Comparison of ENCODE assay signal across 15 mouse cellular contexts in genomic region chr16:17753686-17754085, GRCm38 (mm10). TPM values are rescaled to one million over a fixed set of nuclear protein-coding genes. Genes with fewer than 3 reads are reported as not detected.
DNase-seq lines count a peak whose midpoint lies in the region; ATAC-seq and TF ChIP-seq lines count a peak whose summit lies in the region.
"Had no signal": no experiment of that assay in that cellular context is flagged by ENCODE, and none has a peak within 500 bp of the region (broad histone marks: within the 10 kb centered on the region; RNA-seq: fewer than 3 reads in every experiment).

No protein-coding gene starts in this region.

- no peaks in the 10 kb centered on the region for H3K36me3 ChIP-seq in midbrain, embryonic 11.5 days (ENCODE audit: control insufficient read depth, insufficient read depth, low read length)
- H3K36me3 ChIP-seq in midbrain, postnatal 0 days (ENCODE audit: insufficient read depth, low read length): no peaks in the 10 kb centered on the region
- H3K36me3 ChIP-seq in embryonic facial prominence, embryonic 14.5 days (ENCODE audit: control insufficient read depth, insufficient read depth, low read length): no peaks in the 10 kb centered on the region
- no peaks in the 10 kb centered on the region for H3K36me3 ChIP-seq in limb, embryonic 15.5 days

- ATAC-seq in midbrain, embryonic 11.5 days (ENCODE audit: low FRiP score): no peak
- ATAC-seq in midbrain, postnatal 0 days (ENCODE audit: low FRiP score): no peak
- no peak for ATAC-seq in embryonic facial prominence, embryonic 14.5 days (ENCODE audit: low read depth)
- no peak for ATAC-seq in limb, embryonic 15.5 days (ENCODE audit: insufficient number of reproducible peaks, low FRiP score, low TSS enrichment, low read depth)
- ATAC-seq in activated CD4-positive, CD25-positive, alpha-beta regulatory T cell, adult 4 months: no peak
- no peak for ATAC-seq in cerebellum, adult (ENCODE audit: insufficient number of reproducible peaks, low FRiP score, low TSS enrichment)
- ATAC-seq: CD4-positive, CD25-positive, alpha-beta regulatory T cell, adult 4 months; forebrain, embryonic 13.5 days; Patski had no signal

- no peaks in the 10 kb centered on the region for H3K9me3 ChIP-seq in midbrain, embryonic 11.5 days (ENCODE audit: control insufficient read depth, low read length)
- H3K9me3 ChIP-seq in midbrain, postnatal 0 days (ENCODE audit: low read length): no peaks in the 10 kb centered on the region
- H3K9me3 ChIP-seq in embryonic facial prominence, embryonic 14.5 days (ENCODE audit: control insufficient read depth, low read length): no peaks in the 10 kb centered on the region
- no peaks in the 10 kb centered on the region for H3K9me3 ChIP-seq in limb, embryonic 15.5 days
- H3K9me3 ChIP-seq: forebrain, embryonic 13.5 days had no signal

- intact Hi-C loops in heart, postnatal 14 days (cut with DNase I): no loop called here

- no peak overlapping the region for H3K4me3 ChIP-seq in midbrain, embryonic 11.5 days (ENCODE audit: low read depth, low read length)
- no peak overlapping the region for H3K4me3 ChIP-seq in midbrain, postnatal 0 days (ENCODE audit: low read depth, low read length)
- no peak overlapping the region for H3K4me3 ChIP-seq in embryonic facial prominence, embryonic 14.5 days (ENCODE audit: low read depth, low read length)
- H3K4me3 ChIP-seq in limb, embryonic 15.5 days: no peak overlapping the region
- H3K4me3 ChIP-seq: forebrain, embryonic 13.5 days had no signal

- DNase-seq in heart, adult 18-20 months: peak; percentile 54 to 70
- no peak for DNase-seq in heart, postnatal 14 days
- peak; percentile 45 for DNase-seq in midbrain, embryonic 11.5 days (ENCODE audit: low spot score, missing footprints)
- no peak for DNase-seq in midbrain, postnatal 0 days (ENCODE audit: low spot score)
- no peak for DNase-seq in embryonic facial prominence, embryonic 14.5 days (ENCODE audit: low spot score)
- DNase-seq: cerebellum, postnatal 10 days; left cerebral cortex, postnatal 4 days had no signal

- H3K9ac ChIP-seq in midbrain, embryonic 11.5 days (ENCODE audit: low read length): no peak overlapping the region
- H3K9ac ChIP-seq in midbrain, postnatal 0 days (replicated peaks; ENCODE audit: low read length, poor library complexity, severe bottlenecking): no peak overlapping the region
- no peak overlapping the region for H3K9ac ChIP-seq in embryonic facial prominence, embryonic 14.5 days (ENCODE audit: low read depth, low read length)
- H3K9ac ChIP-seq in limb, embryonic 15.5 days: no peak overlapping the region
- H3K9ac ChIP-seq: forebrain, embryonic 13.5 days had no signal

- H3K4me2 ChIP-seq in midbrain, embryonic 11.5 days: no peak overlapping the region
- H3K4me2 ChIP-seq in midbrain, postnatal 0 days (ENCODE audit: low read depth, low read length, poor library complexity, severe bottlenecking): no peak overlapping the region
- no peak overlapping the region for H3K4me2 ChIP-seq in embryonic facial prominence, embryonic 14.5 days (ENCODE audit: low read depth, low read length)
- no peak overlapping the region for H3K4me2 ChIP-seq in limb, embryonic 15.5 days
- H3K4me2 ChIP-seq: forebrain, embryonic 13.5 days had no signal

- no peaks in the 10 kb centered on the region for H3K27me3 ChIP-seq in midbrain, embryonic 11.5 days (ENCODE audit: control insufficient read depth, insufficient read depth, low read length)
- H3K27me3 ChIP-seq in midbrain, postnatal 0 days (ENCODE audit: insufficient read depth, low read length): no peaks in the 10 kb centered on the region
- H3K27me3 ChIP-seq in embryonic facial prominence, embryonic 14.5 days (replicated peaks; ENCODE audit: control insufficient read depth, insufficient read depth, low read length): no peaks in the 10 kb centered on the region
- H3K27me3 ChIP-seq in limb, embryonic 15.5 days: no peaks in the 10 kb centered on the region
- H3K27me3 ChIP-seq: Patski had no signal

- 53% methylated on average over 1 of the region's 1 CpGs for WGBS in midbrain, embryonic 11.5 days
- WGBS in midbrain, postnatal 0 days: 46% methylated on average over 1 of the region's 1 CpGs
- WGBS in embryonic facial prominence, embryonic 14.5 days: 36% methylated on average over 1 of the region's 1 CpGs
- WGBS in limb, embryonic 15.5 days: 37% methylated on average over 1 of the region's 1 CpGs

- TF ChIP-seq CTCF in midbrain, postnatal 0 days (IDR thresholded peaks at IDR 0.05): no peak

- H3K27ac ChIP-seq in midbrain, embryonic 11.5 days (ENCODE audit: low read depth, low read length): no peak overlapping the region
- H3K27ac ChIP-seq in midbrain, postnatal 0 days (ENCODE audit: low read depth, low read length): no peak overlapping the region
- peak overlapping the region; percentile 56 for H3K27ac ChIP-seq in embryonic facial prominence, embryonic 14.5 days (replicated peaks; ENCODE audit: low read depth, low read length)
- H3K27ac ChIP-seq in limb, embryonic 15.5 days: peak overlapping the region; percentile 47; the same call in 1 of the 2 replicates
- H3K27ac ChIP-seq: forebrain, embryonic 13.5 days had no signal

- no peaks in the 10 kb centered on the region for H3K4me1 ChIP-seq in midbrain, embryonic 11.5 days (ENCODE audit: control insufficient read depth, insufficient read depth, low read length)
- peaks cover under 1% of the 10 kb centered on the region; the same call in 1 of the 2 replicates for H3K4me1 ChIP-seq in midbrain, postnatal 0 days (ENCODE audit: insufficient read depth, low read length)
- H3K4me1 ChIP-seq in embryonic facial prominence, embryonic 14.5 days (ENCODE audit: control insufficient read depth, insufficient read depth, low read length): 0 out of 2 replicates have a peak, but pooled peaks cover 1% of the 10 kb centered on the region
- peaks cover 4% of the 10 kb centered on the region; the same call in 1 of the 2 replicates for H3K4me1 ChIP-seq in limb, embryonic 15.5 days

RNA-seq across cellular contexts. Expression of gene Klhl22, which starts 5.7 kb away (rescaled TPM):
- 10 to 100 TPM; 18.2 to 24.2 TPM for total RNA-seq in heart, adult 18-20 months (2021)
- 10 to 100 TPM; 18.2 to 21.7 TPM for total RNA-seq in heart, postnatal 14 days (2021)
- 38.7 and 39.5 TPM in 2 replicates for polyA plus RNA-seq in midbrain, embryonic 11.5 days (2014; fragmentation: Nextera tagmentation; extraction: Ambion mirVana)
- total RNA-seq in midbrain, postnatal 0 days (2014; rRNA removed): 150 and 156 TPM in 2 replicates
- polyA plus RNA-seq in midbrain, postnatal 0 days (2015; fragmentation: Nextera tagmentation; extraction: Ambion mirVana): 79.3 and 82.6 TPM in 2 replicates
- polyA plus RNA-seq in embryonic facial prominence, embryonic 14.5 days (2014; fragmentation: Nextera tagmentation; extraction: Ambion mirVana): 77.1 and 90.9 TPM in 2 replicates
- 83.9 and 88.5 TPM in 2 replicates for polyA plus RNA-seq in limb, embryonic 15.5 days (2015; fragmentation: Nextera tagmentation; extraction: Ambion mirVana)
- 10 to 100 TPM; 11.8 to 16.3 TPM for polyA plus RNA-seq in activated CD4-positive, CD25-positive, alpha-beta regulatory T cell, adult 4 months (2017; shearing (Covaris generic))

RNA-seq across cellular contexts. Expression of gene Med15, which starts 21.0 kb away (rescaled TPM):
- 10 to 100 TPM; 21.0 to 25.0 TPM for total RNA-seq in heart, adult 18-20 months (2021)
- total RNA-seq in heart, postnatal 14 days (2021): 10 to 100 TPM; 31.6 to 32.4 TPM
- 28.9 and 29.4 TPM in 2 replicates for polyA plus RNA-seq in midbrain, embryonic 11.5 days (2014; fragmentation: Nextera tagmentation; extraction: Ambion mirVana)
- total RNA-seq in midbrain, postnatal 0 days (2014; rRNA removed): 58.3 and 60.7 TPM in 2 replicates
- polyA plus RNA-seq in midbrain, postnatal 0 days (2015; fragmentation: Nextera tagmentation; extraction: Ambion mirVana): 43.0 and 49.3 TPM in 2 replicates
- 35.2 and 36.1 TPM in 2 replicates for polyA plus RNA-seq in embryonic facial prominence, embryonic 14.5 days (2014; fragmentation: Nextera tagmentation; extraction: Ambion mirVana)
- polyA plus RNA-seq in limb, embryonic 15.5 days (2015; fragmentation: Nextera tagmentation; extraction: Ambion mirVana): 40.6 and 42.8 TPM in 2 replicates
- 10 to 100 TPM; 66.5 to 89.2 TPM for polyA plus RNA-seq in activated CD4-positive, CD25-positive, alpha-beta regulatory T cell, adult 4 months (2017; shearing (Covaris generic))

RNA-seq across cellular contexts. Expression of gene Scarf2, which starts 43.4 kb away (rescaled TPM):
- total RNA-seq in heart, adult 18-20 months (2021): 1 to 10 TPM; 4.8 TPM
- 10 to 100 TPM in 1 of 2 experiments, 1 to 10 TPM in 1; 9.8 to 10.2 TPM for total RNA-seq in heart, postnatal 14 days (2021)
- polyA plus RNA-seq in midbrain, embryonic 11.5 days (2014; fragmentation: Nextera tagmentation; extraction: Ambion mirVana): 3.8 and 4.4 TPM in 2 replicates
- total RNA-seq in midbrain, postnatal 0 days (2014; rRNA removed): 8.5 and 12.6 TPM in 2 replicates
- 2.1 and 2.4 TPM in 2 replicates for polyA plus RNA-seq in midbrain, postnatal 0 days (2015; fragmentation: Nextera tagmentation; extraction: Ambion mirVana)
- 34.5 and 35.8 TPM in 2 replicates for polyA plus RNA-seq in embryonic facial prominence, embryonic 14.5 days (2014; fragmentation: Nextera tagmentation; extraction: Ambion mirVana)
- polyA plus RNA-seq in limb, embryonic 15.5 days (2015; fragmentation: Nextera tagmentation; extraction: Ambion mirVana): 25.0 and 32.4 TPM in 2 replicates
- not detected for polyA plus RNA-seq in activated CD4-positive, CD25-positive, alpha-beta regulatory T cell, adult 4 months (2017; shearing (Covaris generic))
- total RNA-seq: hematopoietic stem cell, adult 5-6 weeks; megakaryocyte-erythroid progenitor cell, adult 5-6 weeks had no signal
- polyA plus RNA-seq: CD4-positive, CD25-positive, alpha-beta regulatory T cell, adult 4 months had no signal

Comparison
In these comparisons a context has a peak if more than half of its experiments do, and no peak if none do; other contexts are left out.
1. DNase-seq: peak in heart, adult 18-20 months (2 of 2) and midbrain, embryonic 11.5 days (single experiment); none in heart, postnatal 14 days (0 of 2), midbrain, postnatal 0 days (single experiment) and embryonic facial prominence, embryonic 14.5 days (single experiment).
2. H3K27ac ChIP-seq: peak in embryonic facial prominence, embryonic 14.5 days (single experiment) and limb, embryonic 15.5 days (single experiment); none in midbrain, embryonic 11.5 days (single experiment) and midbrain, postnatal 0 days (single experiment).